Mouse (Mus musculus) neutrophil, adult 5-6 weeks (primary cell): ENCODE measurements at regions not wholly inside any gene's neighbourhood (a gene's known extent, or its start where the extent isn't known, plus 50 kb on each side); places are given as distances from the start of the nearest gene placed in this dataset.

Experiments used
- ATAC-seq: fragments of 151-379, 151-347 bp; 2 replicates; pipeline ENCODE4 v1.8.0; 2017; ENCODE audit warnings: mild to moderate bottlenecking, moderate TSS enrichment; ENCODE audit not compliant: insufficient number of reproducible peaks, poor library complexity, low FRiP score, severe bottlenecking; ENCODE audit errors: extremely low read depth

DNA sequence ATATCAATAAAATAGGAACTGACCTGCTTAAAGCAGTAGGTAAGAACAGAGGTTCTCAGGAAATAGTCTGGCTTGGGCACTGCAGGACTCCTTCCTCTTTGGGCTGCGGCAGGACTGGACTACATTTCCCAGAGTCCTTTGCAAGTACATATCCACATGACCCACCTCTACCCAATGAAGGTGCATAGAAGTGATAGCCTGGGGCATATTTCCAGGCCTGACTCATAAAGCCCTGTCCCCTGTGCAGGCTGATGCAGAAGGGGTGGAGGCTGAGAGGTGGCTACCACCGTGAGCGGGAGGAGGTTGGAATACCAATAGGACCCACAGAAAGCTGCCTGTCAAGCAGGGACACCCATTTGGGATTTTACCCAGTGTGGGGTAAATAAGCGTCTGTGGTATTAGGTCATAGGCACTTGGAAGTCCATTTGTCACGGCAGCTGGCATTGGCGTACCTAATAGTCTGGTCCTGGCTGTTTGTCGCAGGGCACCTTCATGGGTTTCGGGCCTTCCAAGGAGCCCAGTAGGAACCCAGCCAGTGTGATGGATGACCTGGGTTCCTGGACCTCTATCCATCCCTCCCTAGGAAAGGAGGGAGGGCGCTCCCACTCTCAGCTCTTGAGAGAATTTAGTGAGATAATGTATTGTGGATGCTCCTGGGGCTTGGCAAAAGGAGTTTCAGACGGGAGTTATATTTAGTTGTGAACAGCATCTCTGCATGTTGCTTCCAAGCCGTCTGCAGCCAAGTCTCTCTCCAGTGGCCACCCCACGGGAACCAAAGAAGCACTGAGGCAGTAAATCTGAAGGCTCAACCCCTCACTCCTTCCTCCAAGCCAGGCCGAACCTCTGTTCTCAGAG is 146.8 kb upstream of the Med13l start:
- ATAC-seq, result peak; percentile 93

- ATAC-seq, result no peak
Measured at GRCm38 (mm10) chr5:118419344-118420037, 141.0 kb upstream of the Med13l start.

GRCm38 (mm10) chr5:118421884-118422821 is 138.3 kb upstream of the Med13l start:
- no peak for ATAC-seq

- no peak for ATAC-seq
Measured at GRCm38 (mm10) chr5:118424177-118424576, 136.3 kb upstream of the Med13l start.

- no peak for ATAC-seq
Measured at GRCm38 (mm10) chr5:118424764-118425568, 135.5 kb upstream of the Med13l start.

DNA sequence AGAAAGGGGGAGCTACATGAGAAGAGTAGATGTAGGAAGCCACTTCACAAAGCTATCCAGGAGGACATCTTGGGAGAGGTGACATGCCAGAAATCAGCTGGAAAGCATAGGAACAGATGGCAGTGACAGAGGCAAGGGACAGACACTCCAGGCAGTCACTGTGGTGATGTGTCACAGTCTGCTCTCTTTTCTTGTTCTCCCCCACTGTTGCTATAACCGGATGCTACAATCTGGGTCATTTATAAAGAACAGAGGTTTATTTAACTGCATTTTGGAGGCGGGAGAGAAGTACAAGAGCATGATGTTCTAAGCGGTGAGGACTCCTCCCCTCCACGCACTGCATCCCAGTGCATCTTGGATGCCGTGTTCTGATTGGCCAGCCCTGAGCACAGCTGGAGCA is 133.8 kb upstream of the Med13l start:
- ATAC-seq, result no peak

DNA sequence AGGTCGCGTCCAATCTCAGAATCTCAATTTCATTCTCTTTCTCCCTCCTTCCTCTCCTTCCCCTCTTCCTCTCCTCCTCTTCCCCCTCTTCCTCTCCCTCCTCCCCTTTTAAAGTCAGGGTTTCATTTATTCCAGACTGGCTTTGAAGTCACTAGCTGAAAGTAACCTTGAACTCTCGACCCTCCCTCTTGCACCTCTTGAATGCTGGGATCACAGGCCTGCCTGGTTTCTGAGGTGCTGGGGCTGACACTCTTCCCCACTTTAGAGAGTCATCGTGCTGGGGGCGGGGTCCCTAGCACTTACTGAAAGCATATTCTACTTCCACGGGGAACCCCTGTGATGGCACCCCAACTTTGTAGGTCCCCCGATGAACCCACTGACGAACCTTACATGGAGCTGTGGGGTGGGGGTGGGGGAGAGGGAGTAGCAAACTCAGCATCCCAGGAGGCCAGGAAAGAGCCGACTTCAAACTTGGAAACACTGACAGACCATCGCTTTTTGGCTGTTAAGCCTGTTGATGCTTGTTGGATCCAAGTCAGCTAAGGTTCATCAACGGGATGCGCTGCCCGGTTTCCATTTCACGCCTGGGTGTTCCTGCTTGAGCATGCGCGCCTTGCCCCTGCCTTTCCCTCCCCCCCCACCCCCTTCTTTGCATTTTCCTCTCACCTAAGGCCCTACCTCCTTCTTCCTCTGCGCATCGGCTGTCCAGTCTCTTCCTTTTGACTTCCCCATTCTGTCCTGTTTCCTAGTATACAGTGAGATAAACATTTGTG is 132.0 kb upstream of the Med13l start:
- no peak for ATAC-seq

- ATAC-seq, result no peak
Measured at GRCm38 (mm10) chr5:118433599-118433998, 126.9 kb upstream of the Med13l start.

DNA sequence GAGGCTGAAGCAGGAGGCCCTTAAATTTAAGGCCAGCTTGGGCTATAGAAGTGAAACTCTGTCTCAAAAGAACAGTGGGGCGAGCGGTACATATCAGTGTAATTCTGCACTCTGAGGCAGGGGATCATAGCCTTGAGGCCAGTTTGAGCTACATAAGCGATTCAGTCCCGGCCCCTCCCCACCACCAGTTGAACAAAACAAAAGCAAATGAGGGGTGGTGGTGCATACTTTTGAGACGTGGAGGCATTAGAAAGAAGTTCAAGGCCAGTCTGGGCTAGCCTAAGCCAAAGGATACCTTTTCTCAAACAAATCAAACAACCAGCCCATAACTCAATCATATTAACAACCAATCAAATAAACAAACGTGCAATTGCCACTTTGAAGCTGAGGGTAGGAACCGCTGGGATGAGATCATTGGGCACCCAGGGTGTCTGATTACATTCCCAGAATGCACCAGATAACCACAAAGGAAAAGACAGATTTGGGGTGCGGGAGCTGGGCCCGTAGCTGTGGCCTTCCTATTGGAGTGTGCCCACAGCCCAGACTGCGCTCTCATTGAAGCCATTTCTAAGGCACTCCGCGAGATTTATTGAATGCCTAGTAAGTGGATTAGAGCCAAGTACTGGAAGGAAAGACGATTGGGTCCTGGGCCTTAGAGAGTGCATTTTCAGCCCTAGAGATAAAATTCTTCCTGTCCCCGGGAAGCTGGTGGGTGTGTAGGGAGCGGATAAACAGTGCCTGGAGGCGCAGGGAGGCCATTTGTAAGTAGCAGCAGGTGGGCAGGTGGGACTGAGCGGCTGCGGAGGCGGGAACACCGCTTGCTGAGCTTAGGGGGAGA is 125.5 kb upstream of the Med13l start:
- ATAC-seq, result no peak

DNA sequence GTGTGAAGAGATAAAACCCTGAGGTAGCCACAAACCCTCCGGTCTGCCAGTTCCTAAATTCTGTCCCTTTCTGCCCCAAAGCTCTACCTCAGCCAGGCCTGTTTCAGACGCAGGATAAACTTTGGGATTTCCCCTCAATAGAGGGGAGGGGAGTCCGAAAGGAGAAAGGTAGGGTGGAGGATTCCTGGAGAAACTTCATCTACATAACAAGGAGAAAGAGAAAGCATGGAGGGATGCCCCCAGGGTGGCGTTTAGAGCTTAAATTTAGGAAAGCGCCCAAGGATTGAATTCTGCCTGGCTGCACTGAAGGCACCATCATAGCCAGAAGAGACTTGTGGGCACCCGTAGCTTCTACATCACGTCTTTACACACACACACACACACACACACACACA is 124.9 kb upstream of the Med13l start:
- ATAC-seq, result no peak

DNA sequence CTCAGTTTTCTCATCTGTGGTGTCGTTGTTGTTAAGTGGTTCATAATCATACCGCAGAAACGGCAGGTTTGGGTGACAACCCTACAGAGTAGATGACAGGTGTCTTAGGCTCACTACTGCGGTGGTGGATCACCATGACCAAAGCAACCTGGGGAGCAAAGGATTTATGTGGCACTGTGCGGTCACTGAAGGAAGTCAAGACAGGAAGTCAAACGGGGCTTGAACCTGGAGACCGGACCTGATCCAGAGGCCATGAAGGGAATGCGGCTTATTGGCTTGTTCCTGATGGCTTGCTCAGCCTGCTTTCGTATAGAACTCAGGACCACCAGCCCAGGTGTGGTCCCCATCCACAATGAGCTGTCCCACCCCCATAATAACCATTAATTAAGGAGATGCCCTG is 124.4 kb upstream of the Med13l start:
- no peak for ATAC-seq

GRCm38 (mm10) chr5:118436474-118437306 is 123.8 kb upstream of the Med13l start:
- no peak for ATAC-seq

GRCm38 (mm10) chr5:118437307-118437610 is 123.2 kb upstream of the Med13l start:
- no peak for ATAC-seq

DNA sequence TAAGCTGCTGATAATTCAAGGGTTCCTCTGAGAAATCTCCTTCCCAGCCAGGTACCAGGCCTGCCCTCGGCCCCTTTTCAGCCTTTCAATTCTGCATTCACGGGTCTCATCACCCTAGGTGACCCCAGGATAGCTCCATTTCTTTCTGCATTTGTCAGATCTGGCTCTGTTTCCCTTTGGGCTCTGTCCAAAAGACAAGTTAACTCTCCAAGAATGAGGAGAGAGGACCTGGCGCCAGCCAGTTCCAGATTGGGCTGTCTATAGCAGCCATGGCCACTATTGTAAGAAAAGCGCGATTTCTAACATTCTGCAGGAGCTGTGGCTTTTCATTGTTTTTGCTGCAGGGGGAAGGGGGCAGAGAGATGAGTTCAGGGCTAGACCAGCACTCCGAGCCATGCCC is 122.5 kb upstream of the Med13l start:
- ATAC-seq, result no peak

DNA sequence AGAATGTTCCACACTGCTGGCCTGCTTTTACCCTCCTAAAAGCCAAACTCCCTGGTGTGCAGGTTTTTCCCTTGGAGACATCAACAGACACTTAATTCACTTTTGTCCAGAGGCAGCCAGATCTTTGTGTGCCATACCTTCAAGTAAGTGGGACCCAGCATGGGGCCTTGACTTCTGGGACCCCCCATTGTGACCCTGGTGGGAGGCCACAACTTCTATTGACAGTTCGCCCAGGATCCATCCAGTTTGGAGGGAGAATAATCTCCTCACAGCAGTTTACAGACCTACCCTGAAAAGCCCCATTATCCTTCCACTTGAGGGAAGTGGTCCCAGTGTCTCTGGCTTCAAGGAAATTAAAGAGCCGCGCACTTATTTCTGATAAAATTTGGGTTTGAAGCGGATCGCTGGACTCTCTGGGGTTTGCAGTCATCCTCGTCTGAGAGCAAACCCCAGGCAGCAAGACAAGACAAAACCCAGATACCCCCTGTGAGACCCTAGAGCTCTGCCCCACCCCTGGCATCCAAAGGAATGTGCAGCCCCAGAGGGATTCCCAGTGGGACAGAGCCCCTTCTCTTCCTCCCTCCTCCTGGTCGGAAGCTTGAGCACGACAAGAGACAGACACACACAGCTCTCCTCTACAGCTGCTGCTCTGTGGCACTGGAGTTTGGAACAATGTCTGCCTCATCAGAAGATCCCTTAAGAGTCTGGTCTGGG is 115.8 kb upstream of the Med13l start:
- ATAC-seq, result no peak
